Mouse (Mus musculus): ENCODE measurements at regions not wholly inside any gene's neighbourhood (a gene's known extent, or its start where the extent isn't known, plus 50 kb on each side); places are given as distances from the start of the nearest gene placed in this dataset.

- no peak for DNase-seq
These were observed 199.1 kb upstream of the BB014433 start for GRCm38 (mm10) chr8:15244770-15245485.

- no peak for DNase-seq
These were observed 189.5 kb upstream of the BB014433 start for GRCm38 (mm10) chr8:15235410-15235809.

- DNase-seq: no peak
These were observed 187.4 kb upstream of the BB014433 start for GRCm38 (mm10) chr8:15233241-15233640.

DNA sequence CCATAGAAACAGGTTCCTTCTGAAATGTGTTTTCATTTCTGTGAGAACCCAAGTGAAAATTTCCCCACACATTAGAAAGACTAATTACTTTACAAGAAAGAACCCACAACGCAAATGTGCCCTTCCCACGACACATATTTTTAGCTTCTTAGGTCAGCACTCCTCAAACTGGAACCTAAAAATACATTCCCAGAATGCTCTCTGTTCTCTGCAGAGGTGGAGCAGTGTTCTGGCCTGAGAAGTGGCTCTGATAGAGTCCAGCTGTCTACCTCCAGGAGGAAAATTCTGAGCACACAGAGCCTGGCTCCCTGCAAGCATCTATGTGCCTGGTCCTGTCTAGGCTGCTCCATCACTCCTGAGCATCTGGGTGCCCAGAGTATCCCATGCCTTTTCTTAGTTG is 184.3 kb upstream of the BB014433 start:
- DNase-seq: no peak

DNA sequence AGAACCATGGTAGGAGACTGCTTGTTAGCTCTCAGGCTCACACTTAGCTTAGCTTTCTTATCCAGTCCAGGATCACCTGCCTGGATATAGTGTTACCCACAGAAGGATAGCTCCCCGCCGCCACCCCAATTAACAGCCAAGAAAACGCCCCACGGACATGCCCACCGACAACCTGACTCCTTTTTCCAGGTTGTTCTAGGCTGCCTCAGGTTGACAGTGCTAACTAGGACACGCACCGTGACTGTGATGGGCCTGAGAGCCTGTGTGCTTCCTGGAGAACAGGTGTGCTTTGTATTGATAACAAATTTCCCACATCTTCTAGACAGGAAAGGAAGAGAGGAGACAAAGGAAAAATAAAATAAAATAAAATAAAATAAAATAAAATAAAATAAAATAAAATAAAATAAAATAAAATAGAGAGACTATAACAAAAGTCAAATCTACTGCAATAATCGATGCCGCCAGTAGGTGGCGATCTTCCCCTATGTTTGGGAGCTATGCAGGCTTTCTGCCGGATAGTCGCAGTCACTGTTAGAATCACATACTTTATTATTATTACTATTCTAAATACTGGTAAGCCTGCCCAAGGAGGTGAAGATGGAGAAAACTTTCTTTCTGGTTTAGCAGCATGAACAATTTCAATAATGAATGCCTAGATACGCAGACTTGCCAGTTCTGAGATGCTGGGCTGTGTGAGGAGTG is 175.5 kb upstream of the BB014433 start:
- no peak for DNase-seq

DNA sequence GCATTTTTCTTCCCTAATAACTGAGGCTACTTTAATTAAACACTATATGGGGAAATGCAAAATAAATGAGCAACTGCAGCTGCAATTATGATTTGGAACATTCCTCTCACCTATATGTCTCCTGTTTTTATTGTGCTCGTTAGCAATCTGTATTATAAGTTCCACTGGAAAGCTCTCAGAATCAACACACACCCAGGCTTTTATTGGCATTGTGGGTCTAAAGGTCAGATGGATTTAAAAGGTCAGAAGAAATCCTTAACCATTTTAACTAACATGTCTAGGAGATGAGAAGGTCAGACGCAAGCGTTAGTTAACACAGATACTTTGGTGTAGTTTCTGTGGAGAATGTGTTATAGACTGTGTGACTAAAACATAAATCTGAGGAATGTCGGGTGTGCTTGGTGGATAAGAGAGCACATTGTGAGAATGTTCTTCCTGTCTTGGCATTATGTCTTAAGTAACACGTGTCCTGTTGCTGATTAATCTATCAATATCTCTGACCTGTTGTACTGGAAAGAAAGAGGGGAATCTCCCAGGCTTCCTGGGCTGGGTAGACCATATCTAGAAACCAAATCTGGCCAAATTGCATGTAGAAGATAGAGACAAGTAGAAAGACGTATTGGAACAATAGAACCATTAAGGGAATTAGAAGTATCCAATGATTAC is 164.1 kb upstream of the BB014433 start:
- DNase-seq: no peak

- no peak for DNase-seq
These were observed 155.7 kb upstream of the BB014433 start for GRCm38 (mm10) chr8:15201556-15201955.

DNA sequence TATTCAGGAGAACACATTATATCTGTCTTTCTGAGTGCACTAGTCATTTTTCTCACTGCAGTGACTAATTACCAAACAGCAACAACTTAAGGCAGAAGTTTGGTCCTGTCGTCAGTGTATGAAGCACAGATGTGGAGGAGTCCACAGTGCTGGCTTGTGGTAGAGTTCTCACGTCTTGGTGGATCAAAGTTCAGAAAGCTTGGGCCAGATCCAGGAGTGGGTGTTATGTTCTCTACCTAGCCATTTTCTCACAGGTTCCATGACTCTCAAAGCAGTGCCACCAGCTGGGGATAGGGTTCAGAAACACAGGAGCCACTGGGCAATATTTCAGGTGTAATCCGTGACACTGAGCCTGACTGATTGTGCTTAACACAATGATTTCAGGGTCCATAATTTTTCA is 144.8 kb upstream of the BB014433 start:
- DNase-seq: no peak

DNA sequence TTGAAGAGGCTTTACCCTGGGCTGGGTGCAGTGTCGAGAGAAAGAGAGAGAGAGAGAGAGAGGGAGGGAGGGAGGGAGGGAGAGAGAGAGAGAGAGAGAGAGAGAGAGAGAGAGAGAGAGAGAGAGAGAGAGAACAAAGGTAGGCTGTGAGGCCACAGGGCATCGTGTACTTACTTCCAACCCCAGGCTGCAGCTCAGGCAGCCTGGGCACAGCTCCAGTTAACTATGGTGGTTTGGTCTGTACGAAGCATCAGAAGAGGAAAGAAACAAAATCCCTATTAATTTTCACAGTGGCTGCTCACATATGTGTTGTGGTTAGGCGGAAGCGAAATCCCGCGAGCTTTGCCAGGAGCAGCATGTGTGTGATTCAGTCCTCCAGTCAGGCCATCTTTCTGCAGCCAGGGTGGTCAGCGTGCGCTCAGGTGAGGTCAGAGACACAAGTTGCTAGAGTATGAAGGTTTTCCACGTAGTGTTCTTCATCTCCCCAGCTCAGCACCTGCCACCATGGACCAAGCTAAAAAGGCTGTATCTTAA is 143.3 kb upstream of the BB014433 start:
- DNase-seq: no peak

Small RNA genes in the stretch of these regions (microRNA-seq; reads per million reads assigned to microRNA genes)
- gene Gm25255 (ENCODE audit: borderline replicate concordance in 2 of 2) (0 reads per million in 2 experiments), gene Gm25871 (ENCODE audit: borderline replicate concordance in 2 of 2) (0 reads per million in 2 experiments)
